Mouse (Mus musculus) megakaryocyte, embryonic 14.5 days (primary cell): ENCODE results near the gene Ppp1r9a. TPM values are rescaled to one million over a fixed set of nuclear protein-coding genes. Genes with fewer than 3 reads are reported as not detected.

Source experiments
- H3K27me3 ChIP-seq: replicated peaks from 2 replicates; pipeline ENCODE3; 2012; ENCODE audit warnings: inconsistent platforms
- H3K36me3 ChIP-seq: replicated peaks from 2 replicates; pipeline ENCODE3; 2012; ENCODE audit warnings: low read length, inconsistent platforms, mixed read lengths
- H3K4me1 ChIP-seq: 2 replicates; pipeline ENCODE4 v1.6.1; 2012; ENCODE audit warnings: inconsistent platforms
- H3K4me3 ChIP-seq: replicated peaks from 2 replicates; pipeline ENCODE3; 2012; ENCODE audit warnings: moderate library complexity, mild to moderate bottlenecking, inconsistent platforms
- H3K9me3 ChIP-seq: 2 replicates; pipeline ENCODE4 v1.6.1; 2012; ENCODE audit warnings: inconsistent platforms
- FLI1 ChIP-seq: IDR thresholded peaks from 2 replicates; pipeline ENCODE4 v1.6.1; 2012; ENCODE audit warnings: low read length, inconsistent platforms, mixed read lengths
- GATA1 ChIP-seq: IDR thresholded peaks from 3 replicates; pipeline ENCODE4 v1.6.1; 2012; ENCODE audit warnings: mixed read lengths, low read length, inconsistent platforms, borderline replicate concordance
- polyA plus RNA-seq: library from polyadenylated mRNA; stranded (reverse); fragments of >175 nt; gene quantifications from 2 replicates; pipeline ENCODE4 v1.2.3, GENCODE M21; 2012; ENCODE audit warnings: low replicate concordance; ENCODE audit not compliant: insufficient read depth

Ppp1r9a gene
- polyA plus RNA-seq, 1 experiment = 2.5 TPM

DNA sequence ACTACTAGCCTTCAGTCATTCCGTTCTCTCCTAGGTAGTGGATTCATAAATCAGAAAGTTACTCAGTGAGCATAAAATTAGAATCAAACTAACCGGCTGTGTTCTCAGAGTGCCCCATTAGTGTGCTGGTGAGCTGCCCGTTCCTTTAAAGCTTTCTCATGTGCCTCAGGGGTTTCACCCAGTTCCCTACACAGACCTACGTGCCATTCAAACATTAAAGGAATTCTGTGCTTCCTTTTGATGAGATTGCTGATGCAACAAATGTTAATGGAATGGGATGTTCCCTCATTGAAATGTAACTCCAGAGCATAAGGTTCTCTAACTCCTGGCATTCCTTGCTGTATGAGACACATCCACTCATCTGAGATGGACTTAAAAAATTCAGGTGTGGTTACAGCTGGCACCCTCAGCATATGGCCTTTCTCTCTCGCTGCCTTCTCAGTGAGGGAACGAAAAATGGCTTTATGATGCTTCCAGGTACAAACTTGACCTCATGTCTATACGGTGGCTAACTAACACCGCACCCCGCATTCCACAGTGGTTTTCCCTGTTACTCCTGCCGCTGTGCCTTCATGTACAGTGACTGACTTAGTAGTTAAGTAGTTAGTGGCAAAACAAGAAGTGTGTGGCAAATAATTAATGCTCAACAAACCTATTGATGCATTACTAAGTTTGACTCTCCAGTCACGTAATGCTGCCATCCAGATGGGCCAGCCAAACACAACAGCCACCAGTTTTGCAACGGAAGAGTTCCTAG lies 236.3 kb downstream of the Ppp1r9a start:
- no peaks in the 10 kb centered on the region for H3K27me3 ChIP-seq
- H3K4me1 ChIP-seq = peaks cover 26% of the 10 kb centered on the region
- no peak overlapping the region for H3K4me3 ChIP-seq
- no peaks in the 10 kb centered on the region for H3K36me3 ChIP-seq
- no peaks in the 10 kb centered on the region for H3K9me3 ChIP-seq
- TF ChIP-seq GATA1 (no peak), FLI1 (no peak)

- Histone ChIP-seq H3K4me3 (no peak overlapping the region), H3K36me3 (no peaks in the 10 kb centered on the region), H3K9me3 (no peaks in the 10 kb centered on the region), H3K4me1 (peaks cover 26% of the 10 kb centered on the region), H3K27me3 (no peaks in the 10 kb centered on the region)
- no peak for TF ChIP-seq GATA1
- no peak for TF ChIP-seq FLI1
Measured at GRCm38 (mm10) chr6:5139666-5140065, 236.9 kb downstream of the Ppp1r9a start.

GRCm38 (mm10) chr6:5147488-5148142 lies 244.9 kb downstream of the Ppp1r9a start:
- no peaks in the 10 kb centered on the region for H3K9me3 ChIP-seq
- peaks cover 66% of the 10 kb centered on the region for H3K4me1 ChIP-seq
- H3K4me3 ChIP-seq = peak overlapping the region; percentile 80
- H3K27me3 ChIP-seq = no peaks in the 10 kb centered on the region
- no peaks in the 10 kb centered on the region for H3K36me3 ChIP-seq
- TF ChIP-seq FLI1 = no peak
- TF ChIP-seq GATA1 = no peak

- no peak for TF ChIP-seq GATA1
- TF ChIP-seq FLI1 = no peak
- H3K27me3 ChIP-seq = no peaks in the 10 kb centered on the region
- no peaks in the 10 kb centered on the region for H3K9me3 ChIP-seq
- peaks cover 83% of the 10 kb centered on the region for H3K4me1 ChIP-seq
- no peaks in the 10 kb centered on the region for H3K36me3 ChIP-seq
- no peak overlapping the region for H3K4me3 ChIP-seq
Measured at GRCm38 (mm10) chr6:5149941-5150340, 247.2 kb downstream of the Ppp1r9a start.

GRCm38 (mm10) chr6:5151171-5151570 lies 248.5 kb downstream of the Ppp1r9a start:
- Histone ChIP-seq H3K4me3 (no peak overlapping the region), H3K27me3 (no peaks in the 10 kb centered on the region), H3K4me1 (peaks cover 85% of the 10 kb centered on the region), H3K9me3 (no peaks in the 10 kb centered on the region), H3K36me3 (no peaks in the 10 kb centered on the region)
- TF ChIP-seq GATA1 = no peak
- no peak for TF ChIP-seq FLI1

DNA sequence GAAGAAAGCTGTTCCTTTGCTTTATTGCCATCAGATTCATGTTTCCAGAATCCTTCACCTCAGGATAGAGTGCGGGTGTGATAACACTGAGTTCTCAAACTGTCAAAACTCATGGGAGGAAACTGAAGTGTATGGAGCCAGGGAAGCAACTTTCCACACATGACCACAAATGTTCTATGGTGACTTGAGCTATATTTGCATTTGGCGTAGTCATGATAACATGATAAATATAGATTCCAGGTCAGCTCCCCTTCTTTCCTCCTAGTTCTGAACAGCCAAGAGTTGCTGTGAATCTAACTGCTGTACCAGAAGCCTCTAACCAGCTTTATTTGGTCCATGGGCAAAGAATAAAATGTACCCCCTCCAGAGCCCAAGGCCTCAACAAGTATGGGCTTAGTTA lies 249.5 kb downstream of the Ppp1r9a start:
- no peaks in the 10 kb centered on the region for H3K36me3 ChIP-seq
- TF ChIP-seq FLI1 = no peak
- no peak; the same call in 2 of the 3 replicates for TF ChIP-seq GATA1
- H3K4me3 ChIP-seq = peak overlapping the region; percentile 5
- no peaks in the 10 kb centered on the region for H3K27me3 ChIP-seq
- H3K4me1 ChIP-seq = peaks cover 92% of the 10 kb centered on the region
- no peaks in the 10 kb centered on the region for H3K9me3 ChIP-seq

DNA sequence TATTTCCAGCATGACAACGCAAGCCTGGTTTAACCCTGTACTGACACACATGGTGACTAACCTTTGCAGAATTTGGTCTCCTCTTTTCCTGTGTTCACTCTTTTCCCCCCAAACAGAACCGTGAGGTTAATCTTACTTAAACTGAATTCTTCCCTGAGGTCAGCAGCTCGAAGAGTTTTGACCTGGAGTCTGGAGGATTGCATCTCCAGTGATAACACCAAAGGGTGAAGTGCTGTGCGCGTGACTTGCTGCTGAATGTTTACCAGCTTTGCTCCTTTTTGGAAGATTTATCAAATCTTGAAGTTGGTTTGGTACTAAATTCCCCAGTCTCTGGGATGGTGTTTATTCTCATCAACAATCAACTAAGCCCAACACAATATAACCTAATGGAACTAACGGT lies 252.1 kb downstream of the Ppp1r9a start:
- TF ChIP-seq GATA1 (no peak), FLI1 (no peak)
- no peak overlapping the region for H3K4me3 ChIP-seq
- no peaks in the 10 kb centered on the region for H3K27me3 ChIP-seq
- H3K4me1 ChIP-seq = peaks cover 95% of the 10 kb centered on the region
- no peaks in the 10 kb centered on the region for H3K36me3 ChIP-seq
- H3K9me3 ChIP-seq = no peaks in the 10 kb centered on the region

DNA sequence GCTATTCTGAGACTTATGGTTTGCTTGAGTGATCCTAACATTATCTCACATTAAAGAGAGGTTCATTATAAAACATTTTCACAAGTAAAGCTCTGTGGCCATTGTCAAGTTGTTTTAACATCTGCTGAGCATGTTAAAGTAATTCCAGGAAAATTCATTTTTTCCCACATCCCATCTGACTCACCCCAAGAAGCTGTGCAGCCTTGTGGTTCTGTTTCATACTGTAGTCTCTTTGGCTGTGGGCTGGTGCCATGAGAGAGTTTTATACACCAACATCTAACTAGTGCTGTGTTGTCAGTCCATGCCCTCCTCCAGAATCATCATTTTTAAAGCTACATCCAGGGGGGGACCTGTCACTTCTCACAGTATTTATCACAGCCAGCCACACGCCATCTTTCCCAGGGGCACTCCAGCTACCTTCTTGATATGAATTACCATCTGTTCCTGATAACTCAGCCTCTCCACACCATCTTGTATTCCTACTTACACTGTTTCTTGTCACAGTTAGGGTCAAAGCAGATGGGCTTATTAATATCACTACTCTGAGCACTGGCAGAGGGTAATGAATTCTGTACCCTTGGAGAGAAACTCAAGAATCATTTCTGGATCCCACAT lies 252.7 kb downstream of the Ppp1r9a start:
- H3K9me3 ChIP-seq = no peaks in the 10 kb centered on the region
- peaks cover 97% of the 10 kb centered on the region for H3K4me1 ChIP-seq
- H3K27me3 ChIP-seq = no peaks in the 10 kb centered on the region
- H3K4me3 ChIP-seq = no peak overlapping the region
- no peaks in the 10 kb centered on the region for H3K36me3 ChIP-seq
- no peak for TF ChIP-seq FLI1
- TF ChIP-seq GATA1 = no peak

GRCm38 (mm10) chr6:5156541-5157425 lies 254.1 kb downstream of the Ppp1r9a start:
- Histone ChIP-seq H3K4me1 (peaks cover 89% of the 10 kb centered on the region), H3K4me3 (peak overlapping the region; percentile 78)
- TF ChIP-seq FLI1 (no peak), GATA1 (peak; percentile 81; the same call in 1 of the 3 replicates)

More at GRCm38 (mm10) chr6:5156541-5157425, 254.1 kb downstream of the Ppp1r9a start:
- no peaks in the 10 kb centered on the region for H3K36me3 ChIP-seq
- H3K27me3 ChIP-seq = no peaks in the 10 kb centered on the region
- no peaks in the 10 kb centered on the region for H3K9me3 ChIP-seq
